Mouse (Mus musculus) frontal cortex, postnatal 36 days (tissue): ENCODE results near the gene Tmem97.
A peak's percentile ranks its signal among the peaks of the same experiment; 100 is the strongest.

ENCODE experiments used
- DNase-seq, 2 experiments: peaks; one replicate each; pipeline ENCODE4 v3.0.0; 2022; ENCODE audit warnings: low spot score in 2 of 2

The Tmem97 gene

GRCm38 (mm10) chr11:78512025-78512957, 38.3 kb downstream of the Tmem97 start, which contains the start of the genes Tmem199 and Poldip2:
Gene Tmem199, minus strand, starts transcription at chr11:78512172.
Gene Poldip2, plus strand, starts transcription at chr11:78512193.
- DNase-seq: peak; percentile 85 to 89

- no peak for DNase-seq
Observed at GRCm38 (mm10) chr11:78509148-78509547, 41.4 kb downstream of the Tmem97 start.

DNA sequence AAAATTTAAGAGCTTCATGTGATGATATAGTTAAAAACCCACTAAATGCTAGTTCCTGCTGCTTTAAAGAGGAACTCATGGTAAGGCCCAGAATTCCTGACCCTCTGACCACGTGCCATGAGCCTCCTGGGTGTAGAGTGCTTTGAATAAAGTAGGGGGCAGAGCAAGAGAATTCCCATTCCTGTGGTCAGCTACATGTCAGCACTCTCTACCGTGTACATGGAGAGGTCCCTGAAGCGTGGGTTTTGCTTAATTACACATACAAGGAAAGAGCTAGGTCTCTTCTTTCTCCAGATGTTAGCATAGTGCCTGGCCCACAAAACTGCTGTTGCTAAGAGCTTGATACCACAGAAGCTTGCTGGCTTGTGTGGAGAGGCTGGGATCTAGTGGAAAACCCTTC, 45.1 kb downstream of the Tmem97 start:
- no peak for DNase-seq

- no peak for DNase-seq
Observed at GRCm38 (mm10) chr11:78502909-78503650, 47.5 kb downstream of the Tmem97 start, which contains the start of gene Sebox. Gene Sebox, plus strand, starts transcription at chr11:78503447.

DNA sequence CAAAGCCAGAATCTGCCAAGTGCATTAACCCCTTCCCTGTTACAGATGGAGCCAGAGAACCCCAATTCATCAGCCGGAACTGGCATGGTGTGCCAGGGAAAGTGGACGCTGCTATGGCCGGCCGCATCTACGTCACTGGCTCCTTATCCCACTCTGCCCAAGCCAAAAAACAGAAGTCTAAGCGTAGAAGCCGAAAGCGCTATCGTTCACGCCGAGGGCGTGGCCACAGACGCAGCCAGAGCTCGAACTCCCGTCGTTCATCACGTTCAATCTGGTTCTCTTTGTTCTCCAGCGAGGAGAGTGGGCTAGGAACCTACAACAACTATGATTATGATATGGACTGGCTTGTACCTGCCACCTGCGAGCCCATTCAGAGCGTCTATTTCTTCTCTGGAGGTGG, 49.0 kb downstream of the Tmem97 start:
- no peak for DNase-seq

GRCm38 (mm10) chr11:78500623-78501202, 49.9 kb downstream of the Tmem97 start:
- no peak for DNase-seq

GRCm38 (mm10) chr11:78499543-78499942, 51.0 kb downstream of the Tmem97 start:
- DNase-seq: no peak

DNA sequence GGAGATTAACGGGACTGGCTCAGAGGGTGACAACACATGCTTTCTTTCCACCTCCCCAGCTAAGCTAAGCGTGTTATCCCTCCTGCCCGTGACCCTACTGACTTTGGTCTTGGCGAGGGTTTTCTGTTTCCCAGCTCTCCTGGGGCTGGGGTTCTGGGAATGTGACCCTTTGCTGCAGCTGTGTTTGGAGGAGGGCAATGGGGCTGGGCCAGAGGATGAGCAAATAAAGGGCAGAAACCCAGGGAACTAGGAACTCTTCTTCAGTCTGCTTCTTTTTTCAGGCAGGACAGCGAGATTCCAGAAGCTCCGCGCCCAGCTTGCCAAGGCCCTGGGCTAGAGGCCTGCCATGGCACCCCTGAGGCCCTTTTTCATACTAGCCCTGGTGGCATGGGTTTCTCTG, 51.6 kb downstream of the Tmem97 start, which contains the start of gene Vtn:
TSS of gene Vtn (plus strand) at position 88 of the 400 bp plus-strand sequence.
- no peak for DNase-seq

- DNase-seq: peak; percentile 96
Observed at GRCm38 (mm10) chr11:78497544-78498522, 52.7 kb downstream of the Tmem97 start, which contains the start of gene Sarm1. Gene Sarm1, minus strand, starts transcription at chr11:78497754.

- peak; percentile 52 to 54 for DNase-seq
Observed at GRCm38 (mm10) chr11:78497071-78497541, 53.5 kb downstream of the Tmem97 start.

DNA sequence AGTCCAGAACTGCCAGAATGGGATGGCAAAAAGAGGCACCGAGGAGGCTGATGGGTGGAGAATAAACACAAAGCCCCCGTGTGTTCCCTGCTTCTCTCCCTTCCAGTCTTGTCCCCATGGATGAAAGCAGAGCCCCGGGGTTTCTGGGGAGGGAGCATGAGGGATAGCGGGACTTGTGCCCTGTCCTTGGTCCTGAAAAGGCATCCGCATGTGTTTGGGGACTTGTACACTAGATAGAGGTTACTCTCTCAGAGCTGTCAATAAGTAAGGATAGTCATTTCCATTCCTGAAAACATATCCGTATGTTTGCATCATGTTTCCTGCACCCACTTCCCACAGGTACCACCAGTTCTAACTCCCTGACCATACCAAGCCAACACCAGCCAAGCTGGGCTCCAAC, 54.7 kb downstream of the Tmem97 start:
- DNase-seq: no peak
